Mouse (Mus musculus) heart, postnatal 25 days (tissue): ENCODE data around the gene Sult2b1. TPM values are rescaled to one million over a fixed set of nuclear protein-coding genes. Genes with fewer than 3 reads are reported as not detected.

ENCODE experiments used
- DNase-seq: peaks from one replicate; pipeline ENCODE4 v3.0.0; 2022; ENCODE audit warnings: low spot score
- intact Hi-C: fragments of 180-260 bp; cut with DNase I; formaldehyde crosslinking; loops from one replicate; pipeline ENCODE4 v1.15.1; 2025
- total RNA-seq, 2 experiments: library from RNA; stranded (reverse); gene quantifications; 2 replicates each; pipeline ENCODE4 v1.2.3; 2021

Gene Sult2b1
- total RNA-seq, 2 experiments from 2014 or later: not detected

GRCm38 (mm10) chr7:45779081-45779641, 5.3 kb downstream of the Sult2b1 start:
- DNase-seq: no peak
- intact Hi-C loops: no loop called here

DNA sequence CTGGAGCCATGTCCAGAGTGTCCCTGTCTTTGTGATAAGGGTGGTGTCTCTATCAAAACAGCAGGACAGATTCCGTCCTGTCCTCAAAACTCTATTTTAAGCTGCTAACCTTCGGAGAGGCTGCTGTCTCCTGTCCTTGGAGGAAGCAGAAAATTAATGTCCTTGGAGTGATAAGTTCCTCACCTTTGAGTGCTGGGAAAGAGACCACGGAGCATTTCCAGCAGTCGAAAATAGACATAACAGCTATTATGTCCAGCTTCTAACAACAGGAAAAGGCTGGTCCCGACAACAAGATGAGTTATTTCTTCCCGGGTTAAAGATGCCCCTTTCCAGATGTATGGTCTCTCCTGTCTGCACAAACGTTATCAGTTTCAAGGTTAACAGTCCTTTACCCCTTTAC, 9.2 kb downstream of the Sult2b1 start:
- no peak for DNase-seq
- intact Hi-C loops: no loop called here

- intact Hi-C loops: no loop called here
- no peak for DNase-seq
Observed at GRCm38 (mm10) chr7:45771101-45771500, 13.4 kb downstream of the Sult2b1 start.

DNA sequence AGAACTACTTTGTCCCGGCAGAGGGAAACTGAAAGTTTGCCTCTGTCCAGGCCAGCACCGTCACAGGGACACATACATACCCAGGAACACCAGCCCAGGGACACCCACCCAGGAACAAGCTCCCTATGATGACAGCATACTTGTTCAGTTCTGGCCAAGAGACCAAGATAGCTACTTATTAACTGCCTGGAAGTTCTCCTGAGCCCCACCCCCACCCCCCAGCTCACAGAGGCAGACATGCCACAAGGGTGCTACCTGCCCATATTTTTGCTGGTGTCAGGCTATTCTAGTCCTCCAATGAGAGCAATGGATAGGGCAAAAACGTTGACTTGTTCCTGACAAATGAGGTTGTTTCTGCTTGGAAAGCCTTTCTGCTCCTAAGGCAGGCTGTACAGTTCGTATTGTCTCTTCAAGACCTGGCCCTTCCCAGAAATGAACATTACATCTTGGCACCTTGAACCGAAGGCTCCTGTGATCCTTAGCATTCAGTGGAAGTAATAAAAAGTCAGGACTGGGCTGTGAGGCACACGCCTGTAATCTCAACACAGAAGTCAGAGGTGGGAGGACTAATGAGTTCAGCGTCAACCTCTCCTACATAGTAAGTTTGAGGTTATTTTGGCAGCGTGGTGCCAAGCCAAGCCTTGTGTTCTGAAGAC, 13.9 kb downstream of the Sult2b1 start:
- intact Hi-C loops: no loop called here
- DNase-seq: no peak

DNA sequence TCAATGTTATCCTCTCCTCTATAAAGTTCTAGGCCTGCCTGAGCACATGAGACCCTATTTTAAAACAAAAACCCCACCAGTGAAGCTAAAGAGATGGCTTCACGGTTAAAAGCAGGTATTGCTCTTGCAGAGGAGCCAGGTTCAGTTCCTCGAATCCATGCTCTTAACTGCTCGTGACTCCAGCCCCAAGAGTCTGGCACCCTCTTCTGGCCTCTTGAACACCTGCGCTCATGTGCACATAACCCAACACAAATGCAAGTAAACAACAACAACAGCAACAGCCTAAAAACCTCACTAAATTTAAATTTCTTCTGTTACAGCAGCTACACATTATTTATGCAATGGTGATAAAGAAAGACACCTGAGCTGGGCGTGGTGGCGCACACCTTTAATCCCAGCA, 17.0 kb downstream of the Sult2b1 start:
- DNase-seq: no peak
- intact Hi-C loops: no loop called here

GRCm38 (mm10) chr7:45766764-45767163, 17.7 kb downstream of the Sult2b1 start:
- DNase-seq: no peak
- intact Hi-C loops: no loop called here

GRCm38 (mm10) chr7:45765995-45766394, 18.5 kb downstream of the Sult2b1 start:
- intact Hi-C loops: no loop called here
- no peak for DNase-seq

DNA sequence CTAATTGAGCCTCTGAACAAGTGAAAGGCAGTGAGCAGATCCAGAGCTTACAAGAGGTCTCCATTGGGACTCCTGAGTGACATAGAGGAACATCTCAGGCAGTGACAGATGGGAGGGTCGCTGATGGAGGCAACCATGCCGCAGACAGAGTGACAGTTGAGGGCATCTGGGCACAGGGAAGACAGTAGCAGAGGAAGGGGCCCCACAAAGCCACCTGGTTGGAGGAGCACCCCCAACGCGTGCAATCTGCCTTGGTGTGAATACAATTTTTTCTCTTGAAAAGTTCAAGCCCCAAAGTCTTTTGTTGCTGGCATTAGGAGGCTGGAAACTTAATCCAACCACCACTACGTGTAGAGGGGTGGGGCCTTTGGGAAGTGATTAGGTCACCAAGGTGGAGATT, 24.3 kb downstream of the Sult2b1 start:
- DNase-seq: no peak
- intact Hi-C loops: no loop called here

GRCm38 (mm10) chr7:45759400-45759799, 25.1 kb downstream of the Sult2b1 start:
- no peak for DNase-seq
- intact Hi-C loops: no loop called here

- no peak for DNase-seq
- intact Hi-C loops: no loop called here
Observed at GRCm38 (mm10) chr7:45755703-45756102, 28.8 kb downstream of the Sult2b1 start.

DNA sequence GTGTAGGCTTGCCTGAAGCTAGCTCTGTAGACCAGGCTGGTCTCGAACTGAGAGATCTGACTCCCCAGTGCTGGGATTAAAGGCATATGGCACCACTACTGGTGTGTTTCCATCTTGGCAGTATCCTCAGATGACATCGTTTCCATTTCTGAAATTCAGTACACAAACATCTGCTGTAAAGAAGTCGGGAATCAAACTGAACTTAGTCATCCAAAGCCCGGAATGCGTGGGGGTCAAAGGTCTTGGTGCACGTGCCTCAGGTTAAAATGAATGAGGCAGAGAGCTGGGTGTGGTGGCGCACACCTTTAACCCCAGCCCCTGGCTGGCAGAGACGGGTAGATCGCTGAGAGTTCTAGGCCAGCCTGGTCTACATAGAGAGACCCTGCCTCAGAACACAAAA, 34.3 kb downstream of the Sult2b1 start:
- intact Hi-C loops: no loop called here
- DNase-seq: no peak

DNA sequence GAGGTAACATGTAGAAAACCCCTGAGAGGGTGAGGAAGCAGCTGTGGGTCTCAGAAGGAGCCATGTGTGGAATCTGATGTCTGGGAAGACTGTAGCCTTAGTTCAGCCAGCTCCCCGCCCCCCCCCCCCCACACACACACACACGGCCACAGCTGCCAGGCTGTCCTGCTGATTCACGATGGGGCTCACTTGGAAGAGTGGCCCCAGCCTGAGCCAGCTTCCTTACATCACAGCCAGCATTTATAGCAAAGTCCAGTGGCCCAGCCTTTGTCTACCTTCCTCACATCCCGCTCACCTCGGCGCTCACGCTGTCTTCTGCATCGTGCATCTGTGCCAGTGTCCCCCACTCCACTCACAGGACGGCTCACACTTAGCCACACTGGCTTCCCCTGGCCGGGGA, 35.1 kb downstream of the Sult2b1 start:
- intact Hi-C loops: no loop called here

DNA sequence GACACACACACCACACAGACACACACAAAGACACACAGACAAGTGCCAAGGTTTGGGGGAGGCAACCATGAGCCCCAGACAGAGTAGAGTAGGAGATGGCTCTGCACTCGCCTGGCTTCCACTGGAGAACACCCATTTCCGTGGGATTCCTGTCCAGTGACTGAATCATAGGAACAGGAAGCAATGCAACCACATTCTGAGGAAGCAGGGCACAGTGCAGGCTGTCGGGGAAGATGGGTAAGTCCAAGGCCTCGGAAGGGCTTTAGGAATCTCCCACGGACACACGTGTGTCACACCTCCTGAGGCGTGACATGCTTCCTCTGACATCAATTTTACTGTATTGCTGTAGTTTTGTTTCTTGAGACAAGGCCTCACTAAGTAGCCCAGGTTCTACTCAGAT, 36.4 kb downstream of the Sult2b1 start:
- no peak for DNase-seq
- intact Hi-C loops: no loop called here

More for the DNA sequence above, 35.1 kb downstream of the Sult2b1 start:
- DNase-seq: no peak

DNA sequence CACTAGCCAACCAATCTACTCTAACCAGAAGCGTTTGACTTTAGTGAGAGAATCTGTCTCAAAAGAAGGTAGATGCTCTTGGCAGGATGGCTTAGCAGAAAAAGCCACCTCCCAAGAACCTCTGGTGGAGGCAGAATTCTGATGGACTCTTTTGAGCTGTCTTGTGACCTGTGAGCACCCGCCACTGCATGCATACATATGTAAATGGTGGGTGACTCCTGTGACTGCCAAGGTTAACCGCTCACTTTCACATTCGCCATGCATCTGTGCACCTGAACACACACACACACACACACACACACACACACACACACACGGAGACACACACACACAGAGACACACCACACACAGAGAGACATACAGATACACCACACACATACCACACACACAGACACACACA, 37.0 kb downstream of the Sult2b1 start:
- no peak for DNase-seq
- intact Hi-C loops: no loop called here

GRCm38 (mm10) chr7:45746518-45746917, 38.0 kb downstream of the Sult2b1 start:
- intact Hi-C loops: no loop called here

DNA sequence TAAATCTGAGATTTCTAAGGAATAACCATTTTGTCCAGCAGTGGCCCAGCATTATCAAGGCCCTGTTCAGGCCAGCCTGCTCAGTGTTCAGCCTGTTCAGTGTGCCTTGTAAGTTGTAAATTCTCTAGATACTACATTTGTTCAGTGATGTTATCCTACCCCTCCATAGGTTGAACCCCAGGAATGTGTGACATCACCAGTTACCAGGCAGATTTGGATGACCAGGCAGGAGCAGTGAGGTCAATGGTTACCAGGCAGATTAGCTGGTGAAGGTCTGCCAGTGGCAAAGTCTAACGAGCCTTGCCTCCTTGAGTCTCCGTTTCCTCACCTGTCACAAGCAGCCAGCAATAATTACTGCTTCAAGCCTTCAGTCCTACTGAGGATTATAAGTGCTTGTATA, 40.1 kb downstream of the Sult2b1 start:
- intact Hi-C loops: no loop called here
- DNase-seq: no peak

More at GRCm38 (mm10) chr7:45746518-45746917, 38.0 kb downstream of the Sult2b1 start:
- no peak for DNase-seq

DNA sequence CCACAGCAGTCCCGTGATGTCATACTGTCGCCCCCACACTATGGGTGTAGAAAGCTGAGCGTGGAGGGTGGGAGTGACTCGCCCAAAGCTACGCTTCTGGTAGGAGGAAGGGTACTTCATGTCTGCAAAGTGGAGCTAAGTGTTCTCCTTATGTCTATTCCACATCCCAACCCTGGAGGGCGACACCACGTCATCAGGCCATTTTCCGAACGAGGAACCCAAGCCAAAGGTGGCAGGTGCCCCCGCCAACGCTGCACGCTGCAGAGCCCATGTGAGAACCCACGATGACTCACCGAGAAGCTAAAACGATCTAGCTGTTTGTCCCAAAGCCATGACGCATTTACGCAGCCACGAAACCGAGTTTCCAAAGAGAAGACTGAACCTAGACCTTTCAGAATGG, 42.1 kb downstream of the Sult2b1 start:
- no peak for DNase-seq
- intact Hi-C loops: no loop called here

GRCm38 (mm10) chr7:45741777-45742176, 42.7 kb downstream of the Sult2b1 start:
- intact Hi-C loops: no loop called here
- no peak for DNase-seq

DNA sequence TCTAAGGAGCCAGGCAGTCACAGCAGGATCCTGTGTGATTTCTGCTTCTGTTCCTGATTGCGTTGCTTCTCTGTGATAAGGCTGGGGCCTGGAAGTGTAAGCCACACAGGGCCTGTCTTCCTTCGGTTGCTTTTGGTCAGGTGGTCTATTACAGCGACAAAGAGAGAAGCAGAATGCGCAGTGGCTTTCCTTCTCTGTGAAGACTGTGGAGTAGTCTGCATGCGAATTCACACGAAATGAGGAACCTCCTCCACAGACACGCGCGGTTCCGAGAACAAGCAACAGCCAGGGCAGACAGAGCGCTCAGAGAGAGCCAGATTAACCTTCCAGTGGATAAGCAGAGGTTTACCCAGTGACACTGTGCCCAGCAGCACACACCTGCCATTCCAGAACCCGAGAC, 43.2 kb downstream of the Sult2b1 start:
- DNase-seq: no peak
- intact Hi-C loops: no loop called here

GRCm38 (mm10) chr7:45739820-45740219, 44.6 kb downstream of the Sult2b1 start:
- no peak for DNase-seq
- intact Hi-C loops: loop anchor here (1.0 kb wide), 2 partner anchors 61 to 195 kb away; no protein-coding TSS in a partner anchor

DNA sequence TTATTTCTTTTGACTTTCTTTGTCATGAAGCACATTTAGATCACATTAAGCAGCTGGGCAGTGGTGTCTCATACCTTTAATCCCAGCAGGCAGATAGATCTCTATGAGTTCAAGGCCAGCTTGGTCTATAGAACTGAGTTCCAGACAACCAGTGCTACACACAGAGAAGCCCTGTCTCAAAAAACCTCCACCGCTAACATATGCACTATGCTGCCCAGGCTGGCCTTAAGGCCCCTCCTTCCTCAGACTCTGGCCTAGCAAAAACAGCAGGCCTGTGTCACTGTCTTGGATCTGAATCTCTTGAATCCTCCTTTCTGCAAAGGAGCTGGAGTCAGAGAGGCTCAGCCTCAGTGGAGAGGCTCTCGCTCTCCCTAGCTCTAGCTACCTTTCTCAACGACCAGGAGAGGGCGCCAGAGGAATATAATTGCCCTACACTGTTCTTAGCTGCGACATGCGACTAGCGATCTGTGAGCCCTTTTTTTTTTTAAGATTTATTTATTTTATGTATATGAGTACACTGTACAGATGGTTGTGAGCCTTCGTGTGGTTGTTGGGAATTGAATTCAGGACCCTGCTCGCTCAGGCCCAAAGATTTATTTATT, 45.2 kb downstream of the Sult2b1 start:
- DNase-seq: no peak
- intact Hi-C loops: loop anchor here (1.0 kb wide), 2 partner anchors 62 to 196 kb away; no protein-coding TSS in a partner anchor

DNA sequence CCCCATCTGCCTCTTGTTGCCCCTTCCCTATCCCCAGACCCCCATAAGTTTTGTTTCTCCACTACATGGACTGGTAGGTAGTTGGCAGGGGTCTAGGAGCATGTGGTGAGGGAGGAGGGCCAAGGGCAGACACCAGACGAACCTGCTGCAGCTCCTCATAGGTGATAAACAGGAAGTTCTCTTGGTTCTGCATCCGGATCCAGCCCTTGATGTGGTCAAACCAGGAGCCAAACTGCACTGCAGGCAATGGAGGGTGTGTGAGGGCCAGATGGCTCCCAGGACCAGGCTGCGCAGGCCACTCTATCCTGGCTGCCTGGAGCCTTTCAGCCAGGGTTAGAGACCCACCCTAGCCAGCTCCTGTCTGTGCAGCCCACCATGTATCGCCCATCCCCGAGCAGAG, 51.0 kb downstream of the Sult2b1 start:
- no peak for DNase-seq
- intact Hi-C loops: no loop called here
